Mouse (Mus musculus): Measurements from ENCODE around the gene Tollip.
"Not testable (repeated sequence)": the region's sequence is repeated elsewhere in the genome, so short reads cannot be mapped to it uniquely, and the experiment has no call there.

Tollip gene

DNA sequence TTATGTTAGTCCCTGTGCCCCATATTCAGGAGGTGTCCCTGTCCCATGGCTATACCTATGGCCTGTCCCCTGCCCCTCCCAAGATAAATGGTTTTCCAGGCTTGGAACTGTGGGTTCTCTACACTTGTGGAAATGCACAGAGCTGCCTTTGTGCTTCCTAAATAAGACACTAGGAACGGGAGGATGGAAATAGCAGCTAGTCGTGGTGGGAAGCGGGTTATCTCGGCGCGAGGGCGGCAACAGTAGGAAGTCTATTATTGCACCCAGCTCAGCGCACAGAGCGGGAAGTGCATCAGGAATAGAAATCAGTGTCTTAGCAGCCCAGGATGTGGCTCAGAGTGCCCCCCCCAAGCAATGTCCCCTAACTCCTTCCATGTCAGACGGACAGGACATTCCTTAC lies 10.3 kb upstream of the Tollip start:
- no peak for DNase-seq (ENCODE audit: low spot score)

DNA sequence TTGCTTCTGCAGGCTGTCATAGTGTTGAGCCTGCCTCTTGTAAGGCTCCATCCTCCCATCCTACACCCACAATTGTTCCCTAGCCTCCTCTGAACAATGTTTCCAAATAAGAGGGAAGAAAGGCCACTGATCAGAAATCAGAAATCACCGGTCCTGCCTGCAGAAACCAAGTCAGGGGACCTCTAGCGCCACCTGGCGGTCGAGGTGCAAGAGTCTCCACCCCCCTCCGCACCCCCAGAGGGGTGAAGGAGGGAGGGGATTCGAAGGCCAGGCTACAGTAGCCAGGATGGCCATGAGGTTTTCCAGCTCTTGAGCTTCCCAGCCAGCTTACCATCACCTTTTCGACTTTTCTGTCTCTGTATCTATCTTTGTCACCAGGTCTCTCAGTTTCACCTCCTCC lies 6.6 kb upstream of the Tollip start:
- peak; percentile 16 for DNase-seq (ENCODE audit: low spot score)

DNA sequence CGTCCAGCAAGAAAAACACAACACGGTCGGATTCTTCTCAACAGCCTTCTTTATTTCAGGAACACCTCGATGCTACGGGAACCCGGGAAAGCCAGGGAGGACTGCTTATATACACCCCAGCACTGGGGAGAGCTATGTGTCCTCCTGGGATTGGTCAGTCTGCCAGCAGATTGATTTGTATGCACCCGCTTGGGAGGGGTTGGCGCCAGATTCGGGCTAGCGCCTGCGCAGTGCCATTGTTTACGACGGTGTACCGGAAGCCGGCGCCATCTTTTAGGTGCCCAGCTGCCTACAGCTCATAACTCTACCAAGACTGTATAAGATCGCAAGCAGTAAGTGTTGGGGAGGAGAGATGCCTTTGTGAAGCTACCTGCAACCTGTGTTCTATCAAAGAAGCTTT lies 5.8 kb upstream of the Tollip start:
- DNase-seq (ENCODE audit: low spot score) = not testable (repeated sequence)

DNA sequence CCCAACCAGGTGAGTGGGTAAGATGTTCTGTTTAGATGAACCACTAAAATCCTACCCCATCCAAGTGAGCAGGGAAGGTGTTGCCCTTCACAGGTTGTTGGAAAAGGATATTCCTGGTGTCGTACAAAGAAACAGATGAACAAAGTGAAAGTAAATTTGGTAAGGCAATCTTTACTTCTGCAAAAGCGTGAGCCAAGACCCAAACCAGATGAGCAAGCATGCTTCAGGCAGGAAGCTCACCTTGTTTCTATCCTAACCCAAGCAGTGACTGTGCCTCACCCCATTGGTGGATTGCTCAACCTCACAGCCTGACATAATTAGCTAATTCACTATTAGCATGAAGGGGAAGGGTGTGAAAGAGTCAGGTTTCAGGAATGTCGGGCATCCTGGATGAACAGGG lies 7.0 kb downstream of the Tollip start:
- DNase-seq (ENCODE audit: low spot score) = no peak

DNA sequence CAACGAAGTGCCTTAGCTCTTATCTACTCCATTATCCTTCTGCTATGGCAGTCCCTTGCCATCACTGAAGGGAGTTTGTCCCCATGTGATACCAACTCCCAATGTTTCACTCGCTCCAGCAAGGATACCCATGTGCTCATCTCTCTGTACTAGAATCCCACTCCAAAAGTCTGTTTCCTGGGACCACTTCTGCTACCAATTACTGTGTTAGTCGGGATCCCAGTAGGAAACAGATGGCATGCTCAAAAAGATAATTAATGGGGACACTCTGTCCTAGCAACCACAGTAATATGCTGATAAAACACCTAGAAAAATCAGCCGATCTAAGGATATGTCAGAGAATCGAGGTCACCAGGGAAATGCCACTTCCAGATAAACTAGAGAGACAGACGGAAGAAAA lies 9.7 kb downstream of the Tollip start:
- no peak for DNase-seq (ENCODE audit: low spot score)

DNA sequence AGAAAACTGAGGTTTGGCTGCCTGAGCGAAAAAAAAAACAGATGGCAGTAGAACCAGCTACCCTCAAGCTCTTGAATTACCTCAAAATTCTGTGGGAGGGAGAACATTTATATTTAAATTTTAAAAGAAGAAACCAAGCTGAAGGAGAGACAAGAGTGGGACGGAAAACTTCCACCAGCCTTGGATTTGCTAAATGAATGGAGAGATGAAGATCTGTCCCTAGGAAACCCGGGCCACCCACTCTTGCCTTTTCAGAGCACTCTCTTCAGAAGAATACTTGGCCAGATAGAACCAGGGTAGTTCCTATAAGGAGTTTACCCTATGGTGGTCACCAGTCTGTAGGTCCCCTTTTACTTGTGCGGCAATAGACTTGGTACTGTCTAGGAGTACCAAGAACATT lies 15.5 kb downstream of the Tollip start:
- no peak for DNase-seq (ENCODE audit: low spot score)

DNA sequence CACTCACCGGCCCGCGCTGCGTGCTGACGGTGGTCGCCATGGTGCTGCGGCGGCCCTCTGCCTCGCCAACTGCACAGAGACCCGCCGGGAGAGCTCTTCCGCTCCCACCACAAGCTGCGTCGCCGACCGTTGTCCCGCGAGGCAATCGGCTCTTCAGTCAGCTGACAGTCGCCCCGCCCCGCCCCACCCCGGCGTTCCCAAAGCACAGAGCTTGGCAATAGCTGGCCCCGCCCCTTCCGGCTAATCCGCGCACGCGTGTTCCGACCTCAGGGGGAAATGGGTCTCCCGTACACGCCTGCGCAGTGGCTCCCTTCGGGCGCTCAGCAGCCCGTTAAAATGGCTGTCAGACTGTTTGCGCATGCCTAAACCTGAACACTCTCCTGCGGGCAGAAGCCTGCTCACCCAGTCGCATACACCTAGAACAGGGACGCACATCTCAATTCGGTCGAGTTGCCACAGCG lies 16.0 kb downstream of the Tollip start:
- peak; percentile 100 for DNase-seq (ENCODE audit: low spot score)

DNA sequence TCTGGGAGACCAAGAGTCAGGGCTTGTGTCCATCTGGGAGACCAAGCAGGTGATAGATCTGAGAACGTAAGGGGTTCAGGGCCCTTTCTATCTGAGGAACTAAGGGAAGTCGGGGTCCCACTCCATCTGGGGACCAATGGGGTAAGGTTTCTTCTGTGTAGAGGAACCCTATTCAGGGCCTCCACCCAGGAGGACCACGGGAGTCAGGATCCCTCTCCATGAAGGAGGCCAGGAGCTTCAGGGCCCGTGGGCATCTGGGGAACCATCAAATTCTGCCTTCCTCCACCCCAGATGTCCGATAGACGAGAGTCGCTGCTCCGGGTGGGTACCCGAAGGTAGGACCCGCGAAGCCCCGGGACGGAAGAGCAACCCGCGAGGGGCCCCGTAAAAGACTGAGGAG lies 16.5 kb downstream of the Tollip start:
- no peak for DNase-seq (ENCODE audit: low spot score)

DNA sequence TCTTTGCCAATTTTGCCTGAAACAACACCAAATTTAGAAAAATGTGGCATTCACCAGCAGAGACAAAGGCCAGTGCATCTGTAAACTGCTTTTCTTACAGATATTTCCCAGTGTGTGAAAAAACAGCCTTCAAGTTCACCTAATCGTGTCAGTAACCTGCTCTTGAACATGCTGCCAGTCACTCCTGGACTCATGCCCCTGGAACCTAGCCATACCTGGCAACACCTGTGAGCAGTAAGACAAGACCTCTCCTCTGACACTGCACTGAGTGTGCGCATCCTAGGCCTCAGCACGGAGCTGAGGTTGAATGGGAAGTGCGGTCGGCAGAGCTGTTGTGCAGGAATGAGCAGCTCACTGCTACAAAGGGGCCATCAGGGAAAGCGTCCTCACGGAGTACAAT lies 26.2 kb downstream of the Tollip start:
- DNase-seq (ENCODE audit: low spot score) = no peak

DNA sequence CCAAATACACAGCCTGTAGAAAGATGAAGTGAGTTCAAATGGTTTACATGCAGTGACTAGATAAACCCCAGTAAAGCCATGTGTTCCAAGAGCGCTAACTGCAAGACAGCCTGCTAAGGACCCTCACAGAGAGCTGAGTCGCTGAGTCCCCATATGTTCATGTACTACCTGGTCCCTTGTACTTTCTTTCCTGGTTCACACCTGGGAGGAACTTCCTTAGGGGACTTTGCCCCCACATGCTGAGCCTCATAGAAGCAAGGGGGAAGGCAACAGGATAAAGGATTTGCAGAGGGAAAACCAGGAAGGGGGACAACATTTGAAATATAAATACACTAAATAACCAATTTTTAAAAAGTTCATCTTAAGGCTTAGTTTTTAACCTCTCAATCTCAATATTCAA lies 39.5 kb downstream of the Tollip start:
- DNase-seq (ENCODE audit: low spot score) = no peak

DNA sequence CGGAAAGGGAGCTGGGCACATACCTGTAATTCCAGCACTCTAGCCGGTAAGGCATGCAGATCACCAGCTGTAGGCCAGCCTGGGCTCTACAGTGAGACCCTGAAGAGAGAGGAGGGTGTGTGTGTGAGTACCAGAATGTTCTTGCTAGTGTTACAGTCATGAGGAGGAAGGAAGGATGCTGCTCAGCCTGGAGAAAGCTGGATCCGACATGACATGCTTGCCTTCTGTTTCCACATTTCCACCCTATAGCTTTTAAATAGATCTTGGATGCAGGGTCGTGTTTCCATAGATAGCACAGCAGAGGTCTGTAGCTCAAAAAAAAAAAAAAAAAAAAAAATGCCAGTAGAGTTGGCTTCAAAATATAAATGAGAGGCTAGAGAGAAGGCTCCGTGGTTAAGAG lies 43.4 kb downstream of the Tollip start:
- DNase-seq (ENCODE audit: low spot score) = no peak

DNA sequence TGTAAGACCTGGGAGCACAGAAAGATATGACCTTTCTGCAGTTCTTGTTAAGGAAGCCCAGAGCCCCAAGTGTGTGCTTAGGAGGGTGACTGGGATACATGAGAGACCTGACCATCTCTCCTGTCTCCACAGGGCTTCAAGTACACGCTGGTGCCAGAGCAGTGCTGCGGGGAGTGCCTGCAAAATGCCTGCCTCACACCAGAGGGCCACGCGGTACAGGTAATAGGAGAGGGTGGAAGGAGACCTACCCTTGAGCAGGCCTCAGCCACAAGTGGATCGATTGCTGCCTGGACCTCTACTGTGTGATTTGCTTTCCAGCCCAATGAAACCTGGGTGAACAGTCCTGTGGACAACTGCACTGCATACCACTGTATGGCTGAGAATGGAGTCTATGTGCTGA lies 47.8 kb downstream of the Tollip start:
- DNase-seq (ENCODE audit: low spot score) = no peak

DNA sequence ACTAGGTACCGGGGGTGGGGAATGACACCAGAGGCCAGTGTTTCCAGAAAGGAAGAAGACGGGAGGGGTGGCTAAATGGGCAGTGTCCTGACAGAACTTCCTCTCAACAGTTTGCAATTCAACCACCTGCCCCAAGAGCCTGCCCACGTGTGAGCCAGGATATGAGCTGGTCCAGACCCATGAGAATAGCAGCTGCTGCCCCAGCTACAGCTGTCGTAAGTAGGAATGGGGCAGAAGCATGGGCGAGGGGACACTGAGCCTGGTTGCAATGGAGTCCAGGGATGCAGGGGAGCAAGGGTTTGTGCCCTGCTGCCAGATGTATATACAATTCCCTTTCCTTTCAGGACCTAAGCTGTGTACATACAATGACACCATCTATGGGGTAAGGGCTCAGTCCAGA lies 48.7 kb downstream of the Tollip start:
- no peak for DNase-seq (ENCODE audit: low spot score)

DNA sequence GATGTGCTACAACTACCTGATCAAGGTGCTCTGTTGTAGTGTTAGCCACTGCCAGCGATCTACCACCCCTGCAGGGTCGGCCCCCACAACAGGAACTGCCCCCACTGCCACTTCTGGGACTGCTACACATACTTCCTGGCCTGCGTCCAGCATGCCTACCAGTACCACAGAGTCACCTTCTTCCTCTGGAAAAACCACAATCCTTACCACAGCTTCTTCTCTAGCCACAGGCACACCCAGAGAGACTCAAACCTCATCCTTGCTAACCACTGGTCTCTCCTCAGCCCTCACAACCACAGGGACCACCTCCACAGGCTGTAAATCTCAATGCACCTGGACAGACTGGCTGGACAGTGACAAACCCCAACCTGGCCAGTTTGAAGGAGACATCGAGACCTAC lies 57.3 kb downstream of the Tollip start:
- DNase-seq (ENCODE audit: low spot score) = no peak

DNA sequence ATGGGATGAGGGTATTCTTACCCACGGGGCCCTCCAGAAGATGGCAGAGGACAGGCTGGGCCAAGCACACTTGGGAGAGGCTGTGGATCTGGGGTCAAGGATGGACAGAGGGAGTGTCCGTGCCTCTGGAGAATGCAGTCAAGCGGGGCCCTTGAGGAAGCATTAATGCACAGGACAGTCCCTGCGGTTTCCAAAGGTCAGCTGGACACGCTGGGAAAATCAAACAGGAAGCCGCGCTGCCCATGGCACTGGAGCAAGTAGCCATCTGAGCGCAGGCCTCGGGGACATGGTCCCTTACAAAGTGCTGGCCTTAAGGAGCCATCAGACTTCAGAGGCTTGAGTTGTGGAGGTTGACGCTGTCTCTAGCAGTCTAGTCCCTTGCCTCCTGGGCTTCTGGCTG lies 78.0 kb downstream of the Tollip start:
- DNase-seq (ENCODE audit: low spot score) = no peak

DNA sequence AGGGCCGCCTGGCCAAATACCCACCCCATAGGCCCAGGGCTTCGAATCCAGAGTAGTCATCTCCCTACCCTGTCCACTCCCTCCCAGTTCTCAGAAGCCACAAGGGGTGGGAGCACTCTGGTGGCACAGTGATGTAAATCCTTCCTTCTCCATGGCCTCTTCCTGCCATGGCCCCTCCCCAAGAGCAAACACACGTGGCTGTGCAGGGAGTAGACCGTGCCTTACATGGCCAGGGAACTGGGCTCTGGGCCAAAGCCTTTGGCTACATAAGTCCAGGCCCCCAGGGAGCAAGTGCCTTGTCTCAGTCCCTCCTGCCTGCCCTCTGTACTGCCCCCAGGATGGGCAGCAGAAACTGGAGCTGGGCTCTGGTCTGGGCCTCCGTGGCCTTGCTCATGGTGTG lies 79.5 kb downstream of the Tollip start, which contains the start of gene Muc5b:
Gene Muc5b, plus strand, starts transcription at position 292 of the 400 bp plus-strand sequence.
- no peak for DNase-seq (ENCODE audit: low spot score)

DNA sequence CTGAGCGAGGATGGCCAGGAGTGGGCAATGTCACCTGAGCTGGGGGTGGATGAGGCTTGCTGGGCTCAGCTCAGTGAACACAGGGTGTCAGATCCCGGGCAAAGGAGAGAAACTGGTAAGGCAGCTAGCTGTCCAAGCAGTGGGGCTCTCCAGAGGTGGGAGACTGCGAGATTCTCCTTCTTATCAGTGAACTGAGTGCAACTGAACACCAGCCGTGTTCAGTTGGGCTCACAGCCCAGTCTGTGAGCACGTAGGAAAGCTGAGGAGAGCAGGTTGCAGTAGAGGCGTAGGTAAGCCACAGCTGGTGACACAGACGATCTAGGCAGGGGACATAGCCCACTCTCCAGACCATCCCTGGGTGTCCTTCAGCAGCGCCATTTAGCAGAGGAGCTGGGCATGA lies 81.9 kb downstream of the Tollip start:
- no peak for DNase-seq (ENCODE audit: low spot score)

DNA sequence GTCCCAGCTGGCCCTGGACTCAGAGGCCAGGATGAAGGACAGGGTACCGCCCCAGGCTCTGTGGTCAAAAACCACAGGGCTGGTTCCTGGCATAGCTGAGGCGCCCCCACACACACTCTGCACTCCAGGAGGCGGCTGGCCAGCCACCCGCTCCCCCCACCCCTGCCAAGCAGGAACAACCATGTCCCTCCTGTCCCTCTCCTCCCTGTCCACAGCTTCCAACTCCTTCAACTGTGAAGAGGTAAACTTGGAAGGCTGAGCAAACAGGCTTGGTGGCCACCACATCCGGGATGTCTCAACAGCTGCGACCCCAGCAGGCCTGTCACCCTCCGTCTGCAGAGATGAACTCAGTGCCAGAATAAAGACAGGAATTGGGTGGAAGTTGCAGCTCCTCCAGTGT lies 82.4 kb downstream of the Tollip start:
- no peak for DNase-seq (ENCODE audit: low spot score)
